Mouse (Mus musculus): ENCODE data around the gene Gm3164. TPM values are rescaled to one million over a fixed set of nuclear protein-coding genes. Genes with fewer than 3 reads are reported as not detected.

Gm3164 gene
- not detected for total RNA-seq (2023)

GRCm38 (mm10) chr14:4414965-4415835 lies at the start of gene Gm3164:
Gm3164 (plus strand) TSS chr14:4415448.

GRCm38 (mm10) chr14:4397226-4397625 lies 18.0 kb upstream of the Gm3164 start, which contains the start of gene Gm3159:
Gm3159 (plus strand) TSS chr14:4397526.

GRCm38 (mm10) chr14:4430692-4431091 lies 15.4 kb downstream of the Gm3164 start, which contains the start of gene Gm3173:
Gm3173 (plus strand) TSS chr14:4430992.

GRCm38 (mm10) chr14:4481445-4481844 lies 66.2 kb downstream of the Gm3164 start, which contains the start of gene Gm3182:
Gm3182 (plus strand) TSS chr14:4481745.

Other genes starting within 250 kb of the Gm3164 start
- not detected for gene Gm2974, start 232.9 kb upstream of the Gm3164 start, total RNA-seq (2023)
- not detected for gene Gm3138, start 165.8 kb upstream of the Gm3164 start, total RNA-seq (2023)
- not detected for gene Gm3149, start 98.2 kb upstream of the Gm3164 start, total RNA-seq (2023)
- not detected for gene 2610042L04Rik, start 80.7 kb upstream of the Gm3164 start, total RNA-seq (2023)
- not detected for gene Gm3159, start 17.9 kb upstream of the Gm3164 start, total RNA-seq (2023)
- 3.4 TPM for gene Gm3173, start 15.5 kb downstream of the Gm3164 start, total RNA-seq (2023)
- gene Gm3182, start 66.3 kb downstream of the Gm3164 start, total RNA-seq (2023) = not detected
- gene Gm3047, start 140.0 kb downstream of the Gm3164 start, total RNA-seq (2023) = not detected
- not detected for gene Gm8159, start 216.9 kb downstream of the Gm3164 start, total RNA-seq (2023)
- 0.34 TPM for gene Gm3239, start 248.7 kb downstream of the Gm3164 start, total RNA-seq (2023)